Mouse (Mus musculus): ENCODE measurements around the gene Ddah2. TPM values are rescaled to one million over a fixed set of nuclear protein-coding genes. Genes with fewer than 3 reads are reported as not detected.

Gene Ddah2
- polyA plus RNA-seq, 1 experiment from 2014 or later, result 543 TPM

GRCm38 (mm10) chr17:35058316-35058715, 519 bp upstream of the Ddah2 start:
- ATAC-seq (replicated peaks; ENCODE audit: insufficient number of reproducible peaks, low FRiP score, low TSS enrichment, low read depth) (no peak), DNase-seq (ENCODE audit: low spot score) (no peak)
- no peaks in the 10 kb centered on the region for H3K9me3 ChIP-seq (replicated peaks; ENCODE audit: control insufficient read depth, low read length)
- no peak overlapping the region; the same call in 1 of the 2 replicates for H3K4me2 ChIP-seq (ENCODE audit: low read depth, low read length)
- H3K27ac ChIP-seq (replicated peaks; ENCODE audit: low read depth, low read length), result no peak overlapping the region
- H3K4me1 ChIP-seq (ENCODE audit: control insufficient read depth, insufficient read depth, low read length), result peaks cover 12% of the 10 kb centered on the region
- H3K27me3 ChIP-seq (ENCODE audit: control insufficient read depth, insufficient read depth, low read length), result no peaks in the 10 kb centered on the region
- 0 out of 2 replicates have a peak overlapping the region, but pooled peaks have one; percentile 5 for H3K4me3 ChIP-seq (ENCODE audit: low read depth, low read length)
- peak overlapping the region; percentile 9; the same call in 1 of the 2 replicates for H3K9ac ChIP-seq (replicated peaks; ENCODE audit: low read length)
- 63% methylated on average over 9 of the region's 9 CpGs for WGBS
- peaks cover 17% of the 10 kb centered on the region for H3K36me3 ChIP-seq (replicated peaks; ENCODE audit: control insufficient read depth, insufficient read depth, low read depth, low read length)

- Histone ChIP-seq H3K9me3 (replicated peaks; ENCODE audit: control insufficient read depth, low read length) (no peaks in the 10 kb centered on the region), H3K4me2 (ENCODE audit: low read depth, low read length) (peak overlapping the region; percentile 84), H3K4me3 (ENCODE audit: low read depth, low read length) (peak overlapping the region; percentile 64), H3K9ac (replicated peaks; ENCODE audit: low read length) (peak overlapping the region; percentile 92), H3K27ac (replicated peaks; ENCODE audit: low read depth, low read length) (no peak overlapping the region), H3K27me3 (ENCODE audit: control insufficient read depth, insufficient read depth, low read length) (no peaks in the 10 kb centered on the region; the same call in 1 of the 2 replicates), H3K4me1 (ENCODE audit: control insufficient read depth, insufficient read depth, low read length) (peaks cover 12% of the 10 kb centered on the region), H3K36me3 (replicated peaks; ENCODE audit: control insufficient read depth, insufficient read depth, low read depth, low read length) (peaks cover 9% of the 10 kb centered on the region)
- DNase-seq (ENCODE audit: low spot score), result no peak
- WGBS, result 24% methylated on average over 14 of the region's 14 CpGs
- no peak for ATAC-seq (replicated peaks; ENCODE audit: insufficient number of reproducible peaks, low FRiP score, low TSS enrichment, low read depth)
Observed at GRCm38 (mm10) chr17:35060071-35060470, 1.2 kb downstream of the Ddah2 start.

- no peak overlapping the region for H3K27ac ChIP-seq (replicated peaks; ENCODE audit: low read depth, low read length)
- ATAC-seq (replicated peaks; ENCODE audit: insufficient number of reproducible peaks, low FRiP score, low TSS enrichment, low read depth), result no peak
Observed at GRCm38 (mm10) chr17:35060737-35061297, 2.0 kb downstream of the Ddah2 start.

GRCm38 (mm10) chr17:35061299-35061698, 2.5 kb downstream of the Ddah2 start:
- Histone ChIP-seq H3K4me3 (ENCODE audit: low read depth, low read length) (no peak overlapping the region), H3K9me3 (replicated peaks; ENCODE audit: control insufficient read depth, low read length) (no peaks in the 10 kb centered on the region), H3K27ac (replicated peaks; ENCODE audit: low read depth, low read length) (no peak overlapping the region), H3K4me1 (ENCODE audit: control insufficient read depth, insufficient read depth, low read length) (peaks cover 16% of the 10 kb centered on the region), H3K27me3 (ENCODE audit: control insufficient read depth, insufficient read depth, low read length) (peaks cover 9% of the 10 kb centered on the region), H3K36me3 (replicated peaks; ENCODE audit: control insufficient read depth, insufficient read depth, low read depth, low read length) (peaks cover 9% of the 10 kb centered on the region), H3K4me2 (ENCODE audit: low read depth, low read length) (no peak overlapping the region; the same call in 1 of the 2 replicates), H3K9ac (replicated peaks; ENCODE audit: low read length) (no peak overlapping the region)
- ATAC-seq (replicated peaks; ENCODE audit: insufficient number of reproducible peaks, low FRiP score, low TSS enrichment, low read depth) (no peak), DNase-seq (ENCODE audit: low spot score) (no peak)
- 85% methylated on average over 8 of the region's 8 CpGs for WGBS

More at GRCm38 (mm10) chr17:35060737-35061297, 2.0 kb downstream of the Ddah2 start:
- H3K4me3 ChIP-seq (ENCODE audit: low read depth, low read length), result peak overlapping the region; percentile 64
- H3K36me3 ChIP-seq (replicated peaks; ENCODE audit: control insufficient read depth, insufficient read depth, low read depth, low read length), result peaks cover 9% of the 10 kb centered on the region
- WGBS, result 53% methylated on average over 22 of the region's 22 CpGs
- H3K9ac ChIP-seq (replicated peaks; ENCODE audit: low read length), result peak overlapping the region; percentile 92; the same call in 1 of the 2 replicates
- H3K4me2 ChIP-seq (ENCODE audit: low read depth, low read length), result peak overlapping the region; percentile 84
- H3K9me3 ChIP-seq (replicated peaks; ENCODE audit: control insufficient read depth, low read length), result no peaks in the 10 kb centered on the region
- H3K27me3 ChIP-seq (ENCODE audit: control insufficient read depth, insufficient read depth, low read length), result peaks cover 6% of the 10 kb centered on the region
- DNase-seq (ENCODE audit: low spot score), result no peak
- peaks cover 16% of the 10 kb centered on the region for H3K4me1 ChIP-seq (ENCODE audit: control insufficient read depth, insufficient read depth, low read length)

- Histone ChIP-seq H3K4me3 (ENCODE audit: low read depth, low read length) (no peak overlapping the region), H3K4me2 (ENCODE audit: low read depth, low read length) (no peak overlapping the region), H3K36me3 (replicated peaks; ENCODE audit: control insufficient read depth, insufficient read depth, low read depth, low read length) (peaks cover 9% of the 10 kb centered on the region), H3K27ac (replicated peaks; ENCODE audit: low read depth, low read length) (no peak overlapping the region), H3K9me3 (replicated peaks; ENCODE audit: control insufficient read depth, low read length) (no peaks in the 10 kb centered on the region), H3K4me1 (ENCODE audit: control insufficient read depth, insufficient read depth, low read length) (peaks cover 13% of the 10 kb centered on the region), H3K9ac (replicated peaks; ENCODE audit: low read length) (no peak overlapping the region), H3K27me3 (ENCODE audit: control insufficient read depth, insufficient read depth, low read length) (peaks cover 14% of the 10 kb centered on the region)
- ATAC-seq (replicated peaks; ENCODE audit: insufficient number of reproducible peaks, low FRiP score, low TSS enrichment, low read depth) (no peak), DNase-seq (ENCODE audit: low spot score) (no peak)
- WGBS, result 93% methylated on average over 3 of the region's 3 CpGs
Observed at GRCm38 (mm10) chr17:35063466-35063865, 4.6 kb downstream of the Ddah2 start.

- whole genome bisulfite sequencing, result 29% methylated on average over 10 of the region's 10 CpGs
- Histone ChIP-seq H3K9me3 (replicated peaks; ENCODE audit: control insufficient read depth, low read length) (no peaks in the 10 kb centered on the region), H3K4me1 (ENCODE audit: control insufficient read depth, insufficient read depth, low read length) (peaks cover 13% of the 10 kb centered on the region), H3K4me3 (ENCODE audit: low read depth, low read length) (peak overlapping the region; percentile 27; the same call in 1 of the 2 replicates), H3K27me3 (ENCODE audit: control insufficient read depth, insufficient read depth, low read length) (peaks cover 14% of the 10 kb centered on the region), H3K36me3 (replicated peaks; ENCODE audit: control insufficient read depth, insufficient read depth, low read depth, low read length) (peaks cover 9% of the 10 kb centered on the region), H3K27ac (replicated peaks; ENCODE audit: low read depth, low read length) (no peak overlapping the region), H3K4me2 (ENCODE audit: low read depth, low read length) (no peak overlapping the region; the same call in 1 of the 2 replicates), H3K9ac (replicated peaks; ENCODE audit: low read length) (no peak overlapping the region; the same call in 1 of the 2 replicates)
- ATAC-seq (replicated peaks; ENCODE audit: insufficient number of reproducible peaks, low FRiP score, low TSS enrichment, low read depth), result no peak
- no peak for DNase-seq (ENCODE audit: low spot score)
Observed at GRCm38 (mm10) chr17:35064378-35064877, 5.6 kb downstream of the Ddah2 start.

- DNase-seq (ENCODE audit: low spot score), result peak; percentile 77
- Histone ChIP-seq H3K4me2 (ENCODE audit: low read depth, low read length) (peak within 1 kb of the TSS; percentile 60), H3K27ac (replicated peaks; ENCODE audit: low read depth, low read length) (no peak within 1 kb of the TSS), H3K27me3 (ENCODE audit: control insufficient read depth, insufficient read depth, low read length) (peaks cover 14% of the 10 kb centered on the region), H3K9ac (replicated peaks; ENCODE audit: low read length) (peak within 1 kb of the TSS; percentile 46), H3K4me3 (ENCODE audit: low read depth, low read length) (peak within 1 kb of the TSS; percentile 27), H3K36me3 (replicated peaks; ENCODE audit: control insufficient read depth, insufficient read depth, low read depth, low read length) (peaks cover 9% of the 10 kb centered on the region), H3K4me1 (ENCODE audit: control insufficient read depth, insufficient read depth, low read length) (peaks cover 12% of the 10 kb centered on the region), H3K9me3 (replicated peaks; ENCODE audit: control insufficient read depth, low read length) (no peaks in the 10 kb centered on the region)
- peak; percentile 11; the same call in 1 of the 2 replicates for ATAC-seq (replicated peaks; ENCODE audit: insufficient number of reproducible peaks, low FRiP score, low TSS enrichment, low read depth)
- WGBS, result 2% methylated on average over 48 of the region's 48 CpGs
Observed at GRCm38 (mm10) chr17:35064951-35065947, 6.4 kb downstream of the Ddah2 start, which contains the start of gene Ly6g6c. TSS of gene Ly6g6c (plus strand) at chr17:35065388.
